Mouse (Mus musculus): ENCODE measurements at regions not wholly inside any gene's neighbourhood (a gene's known extent, or its start where the extent isn't known, plus 50 kb on each side); places are given as distances from the start of the nearest gene placed in this dataset.

GRCm38 (mm10) chr2:115455593-115455992, 125.9 kb upstream of the BC052040 start:
- TF ChIP-seq KAT2A (conservative IDR thresholded peaks at IDR 0.05; ENCODE audit: low read depth, low read length) (no peak), USF2 (IDR thresholded peaks at IDR 0.05; ENCODE audit: borderline replicate concordance in 1 of 2, insufficient read depth in 1 of 2, low read depth in 1 of 2, low read length in 2 of 2) (no peak), GATA1 (IDR thresholded peaks at IDR 0.05; ENCODE audit: low read depth, low read length) (no peak), POLR2A (IDR thresholded peaks at IDR 0.05; ENCODE audit: control insufficient read depth in 1 of 2, insufficient read depth in 1 of 2, low read depth in 1 of 2, low read length in 2 of 2, poor library complexity in 1 of 2) (no peak), EP300 (IDR thresholded peaks at IDR 0.05; ENCODE audit: low read depth in 1 of 2, low read length in 2 of 2) (no peak), CTCF (IDR thresholded peaks at IDR 0.05 in 2 of 3, conservative IDR thresholded peaks at IDR 0.05 in 1 of 3; ENCODE audit: control insufficient read depth in 1 of 3, insufficient read depth in 1 of 3, low read depth in 2 of 3, low read length in 3 of 3, poor library complexity in 1 of 3, severe bottlenecking in 1 of 3) (no peak), TAL1 (IDR thresholded peaks at IDR 0.05; ENCODE audit: low read length) (no peak), TBP (IDR thresholded peaks at IDR 0.05; ENCODE audit: low read depth, low read length) (no peak), ETS1 (IDR thresholded peaks at IDR 0.05; ENCODE audit: low read depth, low read length) (no peak), GABPA (IDR thresholded peaks at IDR 0.05; ENCODE audit: low read depth, low read length) (no peak), ZNF384 (IDR thresholded peaks at IDR 0.05; ENCODE audit: low read depth, low read length) (no peak), SIN3A (IDR thresholded peaks at IDR 0.05; ENCODE audit: low read length) (no peak), UBTF (IDR thresholded peaks at IDR 0.05; ENCODE audit: borderline replicate concordance, insufficient read depth, low read depth, low read length) (no peak)

Data from MEL (cell line).